Comparison of ENCODE assay signal across 15 mouse cellular contexts in genomic region chr1:192297481-192298128, GRCm38 (mm10).
"Had no signal": no experiment of that assay in that cellular context is flagged by ENCODE, and none has a peak within 500 bp of the region (broad histone marks: within the 10 kb centered on the region; RNA-seq: fewer than 3 reads in every experiment).

No protein-coding gene starts in this region.

- H3K4me3 ChIP-seq: limb, embryonic 13.5 days; midbrain, embryonic 10.5 days; midbrain, embryonic 15.5 days; stomach, embryonic 15.5 days had no signal

- DNase-seq: kidney, adult 11 months; kidney, adult 9 months; kidney, postnatal 36 days; layer of hippocampus, adult 9-11 months; layer of hippocampus, postnatal 36 days; lung, adult 18-20 months; right cerebral cortex, postnatal 4 days; thymus, adult 2 months; thymus, postnatal 25 days had no signal

- H3K36me3 ChIP-seq: limb, embryonic 13.5 days; midbrain, embryonic 10.5 days; midbrain, embryonic 15.5 days; stomach, embryonic 15.5 days had no signal

- H3K27me3 ChIP-seq: limb, embryonic 13.5 days; midbrain, embryonic 15.5 days; stomach, embryonic 15.5 days had no signal

- H3K9ac ChIP-seq: limb, embryonic 13.5 days; liver, embryonic 14.5 days; midbrain, embryonic 15.5 days; stomach, embryonic 15.5 days had no signal

- H3K4me2 ChIP-seq: limb, embryonic 13.5 days; midbrain, embryonic 15.5 days; stomach, embryonic 15.5 days had no signal

- H3K9me3 ChIP-seq: limb, embryonic 13.5 days; midbrain, embryonic 10.5 days; midbrain, embryonic 15.5 days; stomach, embryonic 15.5 days had no signal

- ATAC-seq: midbrain, embryonic 15.5 days had no signal

- H3K4me1 ChIP-seq: limb, embryonic 13.5 days; midbrain, embryonic 10.5 days; midbrain, embryonic 15.5 days; stomach, embryonic 15.5 days had no signal

- H3K27ac ChIP-seq: kidney, postnatal 0 days; limb, embryonic 13.5 days; liver, embryonic 14.5 days; midbrain, embryonic 10.5 days; midbrain, embryonic 15.5 days; stomach, embryonic 15.5 days had no signal
